Mouse (Mus musculus) retina, postnatal 7 days (tissue): Measurements from ENCODE around the gene Gm10647.
A peak's percentile ranks its signal among the peaks of the same experiment; 100 is the strongest.
"Not testable (repeated sequence)": the region's sequence is repeated elsewhere in the genome, so short reads cannot be mapped to it uniquely, and the experiment has no call there.

ENCODE experiments used
- DNase-seq: peaks from one replicate; pipeline ENCODE4 v3.0.0-alpha.2; 2012; ENCODE audit warnings: low read depth, low spot score

Gene Gm10647

DNA sequence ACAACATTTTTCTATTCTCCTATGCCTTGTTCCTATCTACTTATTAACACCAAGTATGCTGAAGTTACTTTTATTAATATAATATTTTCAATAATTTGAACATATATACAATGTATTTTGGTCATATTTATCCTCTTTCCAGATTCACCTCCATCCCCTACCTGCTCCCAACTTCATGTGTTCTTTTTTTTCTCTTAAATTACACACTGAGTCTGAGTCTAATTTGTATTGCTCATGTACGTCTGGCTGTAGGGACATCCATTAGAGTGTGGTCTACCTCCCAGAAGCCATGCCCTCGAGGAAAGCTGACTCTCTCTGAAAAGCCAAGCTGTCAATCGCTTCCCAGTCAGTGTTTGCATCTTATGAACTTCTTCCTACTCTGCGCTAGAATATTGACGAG, at the start of gene Gm10647:
Gm10647 (plus strand) TSS at position 301 of the 400 bp plus-strand sequence.
- DNase-seq, result no peak

DNA sequence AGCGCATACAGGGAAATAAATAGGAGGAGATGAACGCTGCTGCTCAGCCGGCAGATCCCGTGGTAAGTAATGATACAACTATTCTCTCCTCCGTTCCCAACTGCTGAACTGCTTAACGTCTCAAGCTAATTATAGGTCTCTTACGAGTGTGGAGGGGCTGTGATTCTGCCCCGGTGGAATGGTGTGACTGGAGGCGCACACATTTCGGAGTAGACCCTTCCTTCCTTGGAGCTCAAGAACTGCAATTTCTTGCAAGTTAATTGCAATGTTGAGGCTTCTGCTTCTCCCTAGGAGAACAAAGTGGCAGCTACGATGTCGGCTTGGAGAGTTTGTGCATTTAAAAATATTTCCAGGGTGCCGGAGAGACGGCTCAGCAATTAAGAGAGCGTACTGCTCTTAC, 48.4 kb upstream of the Gm10647 start:
- no peak for DNase-seq

DNA sequence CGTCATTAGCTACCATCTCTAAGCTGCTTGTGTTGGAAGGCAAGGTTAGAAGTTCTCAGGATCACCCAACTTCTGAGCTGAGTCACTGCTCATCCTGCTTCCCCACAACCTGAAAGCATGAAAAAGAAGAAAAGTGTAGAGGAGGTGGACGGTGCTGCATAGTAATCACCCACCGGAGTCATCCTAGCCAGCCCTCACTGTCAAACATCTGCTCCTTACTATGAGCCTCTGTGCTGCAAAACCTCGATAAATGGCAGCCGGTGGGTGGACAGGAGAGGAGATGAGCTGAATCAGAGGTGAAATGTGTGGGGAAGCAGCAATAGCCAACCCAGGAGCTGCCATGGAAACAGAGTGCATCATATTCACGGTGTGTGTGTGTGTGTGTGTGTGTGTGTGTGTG, 44.0 kb upstream of the Gm10647 start:
- no peak for DNase-seq

DNA sequence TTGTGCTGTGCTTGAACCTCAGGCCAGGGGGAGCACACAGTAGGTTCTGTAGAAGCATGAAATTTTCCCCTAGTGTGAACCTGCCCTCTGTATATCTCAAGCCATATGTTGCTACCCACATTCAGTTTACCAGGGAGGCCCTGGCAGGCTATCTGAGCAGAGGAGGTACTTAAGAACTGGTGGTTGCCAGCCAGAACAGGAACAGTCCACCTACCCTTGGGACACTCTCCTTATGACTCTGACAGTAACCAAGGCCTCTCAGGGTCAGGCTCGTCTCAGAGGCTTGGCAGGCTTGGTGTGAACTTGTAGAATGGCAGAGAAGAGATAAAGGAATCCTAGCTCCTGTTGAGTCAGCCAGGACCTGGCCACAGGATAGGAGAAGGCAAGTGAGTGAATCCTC, 35.8 kb upstream of the Gm10647 start:
- no peak for DNase-seq

DNA sequence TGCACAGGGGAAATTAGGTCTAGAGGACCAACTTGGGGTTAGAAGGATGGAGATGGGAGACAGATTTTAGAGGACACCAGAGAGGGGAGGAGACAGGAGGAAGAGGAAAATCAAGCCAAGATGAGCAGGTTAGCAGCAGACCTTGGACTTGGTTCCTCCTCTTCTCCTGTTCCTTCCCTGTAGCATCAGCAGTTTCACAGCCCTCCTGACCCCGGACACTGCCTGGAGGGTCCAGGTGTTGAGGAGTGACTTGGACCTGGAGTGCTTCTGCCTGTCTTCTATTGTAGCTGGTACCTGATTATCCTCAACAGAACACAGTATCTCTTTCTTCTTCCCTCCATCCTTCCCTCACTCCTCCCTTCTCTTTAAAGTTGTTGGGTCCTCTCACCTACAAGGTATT, 28.1 kb upstream of the Gm10647 start:
- DNase-seq, result no peak

DNA sequence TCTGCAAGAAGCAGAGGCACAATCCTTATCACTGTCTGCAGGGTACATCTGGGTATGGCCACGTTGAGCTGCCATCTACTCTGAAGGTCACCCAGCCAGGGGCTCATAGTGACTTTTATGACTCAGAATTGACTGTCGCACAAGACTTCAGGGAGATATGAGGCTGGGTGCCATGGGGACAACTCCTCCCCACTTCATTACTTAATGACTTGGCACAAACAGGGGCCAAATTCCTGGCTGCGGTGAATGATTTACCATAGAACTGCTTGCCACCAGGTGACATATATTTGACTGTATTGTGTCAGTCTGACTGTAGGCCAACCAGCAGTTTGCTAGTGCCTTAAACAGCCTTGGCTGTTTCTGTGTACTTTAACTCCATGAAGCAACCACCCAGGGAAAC, 27.6 kb upstream of the Gm10647 start:
- no peak for DNase-seq

DNA sequence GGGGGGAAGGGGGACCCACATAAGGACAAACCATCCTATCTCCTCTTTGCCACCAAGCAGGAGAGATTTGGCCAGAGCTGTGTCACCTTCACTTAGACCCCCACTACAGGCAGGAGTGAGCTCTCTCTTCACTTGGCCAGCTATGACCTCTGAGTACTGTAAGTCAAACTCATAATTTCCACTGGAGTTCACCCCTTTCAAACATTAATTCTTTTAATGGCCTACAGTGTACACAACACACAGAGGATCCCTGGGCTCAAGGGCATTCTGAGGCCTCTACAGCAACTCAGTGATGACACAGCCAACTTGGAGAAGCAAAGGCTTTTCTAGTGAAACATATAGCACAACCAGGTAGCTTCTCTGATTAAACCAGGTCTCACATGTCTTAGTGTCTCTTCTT, 26.1 kb upstream of the Gm10647 start:
- no peak for DNase-seq

DNA sequence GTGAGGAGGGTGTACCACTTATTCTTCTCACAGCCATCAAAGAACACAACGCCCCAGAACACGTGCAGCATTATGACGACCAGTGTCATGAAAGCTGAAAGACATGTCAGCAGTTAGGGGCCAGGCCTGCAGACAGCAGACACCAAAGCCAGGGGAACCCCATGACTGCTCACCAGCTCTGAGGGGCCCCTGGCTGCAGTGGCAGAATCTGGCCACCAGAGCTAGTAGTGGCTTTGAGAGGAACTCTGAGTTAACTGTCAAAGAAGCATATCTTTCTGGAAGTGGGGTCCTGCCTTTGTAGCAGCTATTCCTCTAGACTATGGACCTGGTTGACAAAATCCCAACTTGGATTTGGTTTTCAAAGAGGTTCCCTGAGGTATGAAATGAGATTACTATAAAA, 12.3 kb upstream of the Gm10647 start:
- DNase-seq, result not testable (repeated sequence)

DNA sequence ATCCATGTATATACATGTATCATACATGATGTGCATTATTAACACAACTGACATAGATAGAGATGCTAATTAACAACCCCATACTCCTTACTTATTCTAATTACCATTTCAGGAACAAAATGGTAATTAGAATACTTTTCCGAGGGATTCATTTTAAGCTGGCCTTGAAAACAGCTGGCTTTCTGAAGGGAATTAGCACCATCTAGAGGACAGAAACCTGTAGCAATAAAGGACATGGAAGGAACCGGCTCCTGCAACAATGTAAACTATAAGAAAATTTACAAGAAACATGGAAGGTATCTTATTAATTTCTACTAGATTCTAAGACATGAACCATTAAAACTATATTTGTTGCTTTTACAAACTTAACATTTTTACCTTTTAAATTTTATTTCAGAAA, 9.0 kb upstream of the Gm10647 start:
- DNase-seq, result peak; percentile 38

DNA sequence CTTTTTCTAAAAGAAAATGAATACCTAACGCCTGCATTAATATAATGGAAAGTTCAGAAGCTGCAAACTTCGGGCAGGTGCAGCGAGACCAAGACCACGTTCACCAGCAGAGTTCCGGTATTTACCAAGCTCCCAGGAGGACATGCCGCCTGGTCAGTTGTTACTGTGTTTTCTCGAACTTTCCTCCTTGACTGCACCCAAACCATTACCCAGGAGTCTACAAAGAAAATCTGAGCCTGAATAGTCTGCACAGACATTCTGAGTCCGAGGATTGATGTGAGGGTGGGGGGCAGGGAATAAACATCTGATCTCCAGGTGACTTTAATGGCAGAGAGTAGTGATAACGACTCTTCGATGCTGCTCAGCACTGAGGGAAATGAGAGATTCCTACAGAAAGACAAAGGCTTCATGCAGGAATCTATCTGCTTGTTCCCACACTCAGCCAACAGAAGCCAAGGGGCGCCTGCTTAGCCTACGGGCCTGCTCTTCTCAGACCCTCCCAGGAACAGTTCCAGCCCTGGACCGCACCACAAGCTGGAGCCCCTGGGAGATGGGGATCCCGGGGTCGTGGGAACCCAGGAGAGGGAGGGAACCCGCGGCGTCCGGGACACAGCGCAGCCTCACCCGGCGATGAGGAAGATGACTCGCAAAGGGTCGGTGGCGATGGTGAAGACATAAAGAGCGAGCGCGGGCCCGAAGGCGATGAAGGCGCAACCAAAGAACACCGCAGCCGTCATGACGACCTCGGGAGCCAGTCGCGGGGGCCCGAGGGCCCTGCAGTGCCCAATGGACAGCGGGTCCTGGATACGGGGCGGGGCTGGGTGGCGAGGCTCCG, 2.0 kb upstream of the Gm10647 start:
- DNase-seq, result no peak

DNA sequence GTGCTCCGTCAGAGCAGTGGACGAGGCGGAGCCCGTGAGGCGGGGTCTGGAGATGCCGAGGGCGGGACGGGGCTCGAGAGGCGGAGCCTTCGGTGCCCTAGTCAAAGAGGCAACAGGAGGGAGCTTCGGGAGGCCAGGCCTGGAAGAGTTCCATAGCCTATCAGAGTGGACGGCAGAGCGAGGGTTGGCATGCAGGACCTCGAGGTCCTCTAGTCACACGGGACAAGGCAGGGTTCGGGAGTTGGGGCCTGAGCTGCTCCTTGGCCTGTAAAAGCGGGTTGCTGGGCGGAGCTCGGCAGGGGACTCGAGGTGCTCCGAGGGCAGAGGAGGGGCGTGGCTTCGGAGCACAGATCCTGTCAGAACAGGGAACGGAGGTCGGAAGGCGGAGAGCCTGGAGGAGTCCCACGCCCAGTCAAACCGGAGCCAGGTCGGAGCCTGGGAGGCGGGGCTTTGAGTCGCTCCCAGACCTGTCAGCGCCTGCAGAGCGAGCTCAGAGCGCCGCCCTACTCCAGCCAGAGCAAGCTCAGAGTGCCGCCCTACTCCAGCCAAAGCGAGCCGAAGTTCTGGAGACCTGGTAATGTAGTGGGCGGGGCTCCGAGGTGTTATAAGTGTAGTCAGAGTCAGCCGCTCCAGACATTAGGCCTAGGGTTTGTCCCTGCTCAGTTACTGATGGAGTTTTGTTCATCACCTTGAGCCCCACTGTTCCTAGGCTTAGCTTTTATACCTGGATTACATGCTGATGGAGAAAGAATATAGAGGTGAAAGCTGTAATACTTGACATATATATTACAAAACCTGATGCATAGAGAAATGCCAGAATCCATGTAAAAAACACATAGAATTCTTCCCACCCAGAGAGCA, 1.1 kb upstream of the Gm10647 start, which contains the start of gene Aph1b:
Aph1b (minus strand) TSS at position 27 of the 861 bp plus-strand sequence.
- peak; percentile 88 for DNase-seq

DNA sequence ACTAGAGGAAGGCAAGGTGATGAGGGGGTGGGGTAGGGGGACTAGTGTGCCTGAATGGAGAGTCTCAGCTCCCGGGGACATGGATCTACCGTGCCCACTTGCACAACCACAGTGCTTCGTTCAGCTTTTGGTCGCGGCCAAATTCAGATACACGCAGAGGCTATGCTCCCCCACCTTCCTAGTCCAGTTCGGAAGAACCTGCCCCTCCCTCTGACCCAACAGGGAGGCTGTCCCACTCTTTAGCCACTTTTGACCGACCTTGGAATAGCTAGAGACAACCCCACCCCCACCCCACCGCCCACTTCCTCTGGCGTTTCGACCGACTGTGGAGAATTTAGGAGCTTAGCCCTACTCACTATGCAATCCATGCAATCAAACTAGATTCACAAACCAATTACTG, 5.1 kb downstream of the Gm10647 start:
- DNase-seq, result no peak

DNA sequence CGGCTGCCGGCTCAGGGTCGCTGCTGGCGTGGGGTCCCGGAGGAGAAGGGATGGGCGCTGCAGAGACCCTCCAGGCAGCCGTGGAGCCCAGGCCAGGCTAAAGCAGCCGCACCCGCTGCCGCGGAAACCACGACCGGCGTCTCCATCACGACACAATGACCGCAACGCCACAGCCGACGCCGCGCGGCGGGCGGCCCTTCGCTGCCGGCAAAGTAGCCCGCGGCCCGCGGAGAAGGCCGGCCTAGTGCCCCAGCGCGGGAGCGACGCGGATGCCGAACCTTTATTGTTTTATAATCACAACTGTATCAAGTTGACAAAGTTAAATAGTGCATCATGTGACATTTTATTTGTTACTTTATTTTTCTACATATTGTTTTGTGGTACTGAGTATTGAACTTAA, 9.1 kb downstream of the Gm10647 start:
- not testable (repeated sequence) for DNase-seq

DNA sequence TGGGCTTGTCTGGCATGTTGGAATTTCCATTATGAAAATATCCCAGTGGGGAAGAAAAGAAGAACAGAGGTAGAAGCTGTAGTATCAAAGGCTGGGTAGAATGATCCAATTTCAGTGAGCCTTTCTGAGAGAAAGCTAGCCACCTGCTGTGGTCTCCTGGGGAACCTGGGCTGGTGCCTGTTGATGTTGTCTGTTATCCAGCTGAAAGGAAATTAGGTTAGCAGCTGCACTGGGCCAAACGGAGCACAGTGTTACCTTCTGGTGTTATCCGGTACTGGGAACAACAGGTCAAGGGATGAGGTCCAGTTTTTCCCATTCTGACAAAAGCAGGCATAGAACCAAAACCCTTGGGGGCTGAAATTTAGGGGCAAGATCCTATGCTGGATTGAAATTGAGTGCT, 16.6 kb downstream of the Gm10647 start:
- no peak for DNase-seq

DNA sequence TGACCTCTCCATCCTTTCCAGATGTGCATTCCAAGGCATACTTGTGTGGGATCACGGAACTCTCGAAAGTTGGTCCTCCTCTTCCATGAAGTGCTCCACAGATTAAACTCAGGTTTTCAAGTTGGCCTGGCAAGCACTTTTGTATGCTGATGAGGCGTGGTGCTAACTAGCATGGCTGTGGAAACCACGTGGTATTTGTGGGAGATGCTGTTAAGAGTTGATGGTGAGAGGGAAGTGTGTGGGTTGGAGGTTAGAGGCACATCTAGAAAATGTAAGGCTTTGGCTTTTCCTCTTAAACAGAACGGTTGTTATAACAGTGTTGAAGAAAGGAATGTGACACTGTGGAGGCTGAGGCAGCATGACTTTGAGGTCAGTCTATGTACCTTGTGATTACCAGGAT, 24.2 kb downstream of the Gm10647 start:
- no peak for DNase-seq

DNA sequence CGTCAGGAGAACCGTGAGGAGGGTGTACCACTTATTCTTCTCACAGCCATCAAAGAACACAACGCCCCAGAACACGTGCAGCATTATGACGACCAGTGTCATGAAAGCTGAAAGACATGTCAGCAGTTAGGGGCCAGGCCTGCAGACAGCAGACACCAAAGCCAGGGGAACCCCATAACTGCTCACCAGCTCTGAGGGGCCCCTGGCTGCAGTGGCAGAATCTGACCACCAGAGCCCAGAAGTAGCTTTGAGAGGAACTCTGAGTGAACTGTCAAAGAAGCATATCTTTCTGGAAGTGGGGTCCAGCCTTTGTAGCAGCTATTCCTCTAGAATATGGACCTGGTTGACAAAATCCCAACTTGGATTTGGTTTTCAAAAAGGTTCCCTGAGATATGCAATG, 25.4 kb downstream of the Gm10647 start:
- DNase-seq, result not testable (repeated sequence)

DNA sequence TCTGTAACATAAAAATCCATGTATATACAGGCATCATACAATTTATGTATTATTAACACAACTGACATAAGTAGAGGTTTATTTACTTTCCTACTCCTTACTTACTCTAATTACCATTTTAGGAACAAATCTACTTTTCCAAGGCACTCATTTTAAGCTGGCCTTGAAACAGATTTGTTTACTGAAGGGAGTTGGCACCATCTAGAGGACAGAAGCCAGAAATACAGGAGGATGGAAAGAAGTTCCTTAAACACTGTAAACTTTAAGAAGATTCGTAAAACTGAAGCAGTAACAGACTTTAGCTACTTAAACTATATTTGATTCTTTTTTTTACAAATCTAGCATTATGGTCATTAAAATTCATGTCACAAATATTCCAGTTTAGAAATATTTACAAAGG, 29.2 kb downstream of the Gm10647 start:
- DNase-seq, result peak; percentile 44

DNA sequence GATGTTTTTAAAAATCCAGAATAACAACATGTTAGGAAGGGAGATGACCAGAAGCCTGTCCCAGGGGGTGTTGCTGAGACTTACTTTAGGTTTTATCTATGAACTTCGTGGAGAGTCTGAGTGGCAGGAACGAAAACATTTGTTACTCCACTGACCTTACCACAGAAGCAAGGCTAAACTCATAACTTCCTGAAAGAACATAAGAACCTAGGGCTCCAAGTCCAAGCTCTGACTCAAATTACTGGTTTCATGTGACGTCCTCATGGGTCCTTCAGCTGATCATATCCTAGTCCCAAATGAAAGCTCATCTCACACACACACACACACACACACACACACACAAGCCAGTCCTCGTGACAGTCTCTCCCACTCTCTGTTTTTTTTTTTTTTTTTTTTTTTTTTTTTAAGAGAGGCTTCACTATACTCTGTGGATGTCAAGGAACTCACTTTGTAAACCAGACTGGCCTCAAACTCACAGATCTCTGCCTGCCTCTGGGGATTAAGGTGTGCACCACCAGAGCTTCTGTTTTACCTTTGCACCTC, 35.6 kb downstream of the Gm10647 start:
- DNase-seq, result no peak

DNA sequence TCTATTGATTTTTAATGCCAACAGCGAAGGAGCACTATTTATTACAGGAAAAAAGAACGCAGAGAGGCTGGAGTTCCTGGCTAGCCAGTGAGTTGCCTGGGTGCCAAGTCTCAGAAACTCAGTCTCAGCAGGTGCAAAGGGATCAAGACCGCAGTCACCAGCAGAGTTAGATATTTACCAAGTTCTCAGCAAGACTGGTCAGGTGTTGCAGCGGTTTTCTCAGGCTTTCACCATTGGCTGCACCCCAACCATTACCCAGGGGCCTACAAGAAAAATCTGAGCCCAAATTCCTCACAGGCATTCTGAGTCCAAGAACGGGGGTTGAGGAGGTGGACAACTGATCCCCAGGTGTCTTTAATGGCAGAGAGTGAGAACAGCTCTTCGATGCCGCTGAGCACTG, 37.0 kb downstream of the Gm10647 start:
- no peak for DNase-seq

DNA sequence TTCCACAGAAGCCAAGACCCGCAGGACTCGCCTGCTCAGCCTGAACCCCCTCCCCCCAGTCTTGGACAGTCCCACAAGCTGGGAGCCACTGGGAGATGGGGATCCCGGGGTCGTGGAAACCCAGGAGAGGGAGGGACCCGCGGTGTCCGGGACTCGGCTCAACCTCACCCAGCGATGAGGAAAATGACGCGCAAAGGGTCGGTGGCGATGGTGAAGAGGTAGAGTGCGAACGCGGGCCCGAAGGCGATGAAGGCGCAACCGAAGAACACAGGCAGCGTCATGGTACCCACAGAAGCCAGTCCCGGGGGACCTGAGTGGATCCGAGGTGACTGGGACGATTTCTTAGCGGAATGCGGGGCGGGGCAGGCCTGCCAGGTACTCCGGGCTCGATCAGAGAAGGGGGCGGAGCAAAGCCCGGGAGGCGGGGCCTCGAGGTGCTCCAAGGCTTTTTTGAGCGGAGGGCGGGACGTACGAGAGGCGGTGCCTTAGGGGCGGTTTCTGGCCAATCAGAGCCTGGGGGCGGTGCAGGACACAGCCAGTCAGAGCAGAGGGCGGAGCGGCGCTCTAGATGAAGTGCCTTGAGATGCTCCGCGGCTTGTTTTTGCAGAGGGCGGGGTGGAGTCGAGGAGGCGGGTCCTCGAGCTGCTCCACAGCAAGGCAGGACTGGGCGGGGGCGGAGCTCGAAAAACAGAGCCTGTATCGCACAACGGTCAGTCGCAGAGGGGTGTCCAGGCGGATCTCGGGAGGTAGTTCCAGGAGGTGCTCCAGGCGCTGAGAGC, 37.7 kb downstream of the Gm10647 start, which contains the start of gene Aph1c:
Aph1c (minus strand) TSS at position 409 of the 779 bp plus-strand sequence.
- peak; percentile 97 for DNase-seq

DNA sequence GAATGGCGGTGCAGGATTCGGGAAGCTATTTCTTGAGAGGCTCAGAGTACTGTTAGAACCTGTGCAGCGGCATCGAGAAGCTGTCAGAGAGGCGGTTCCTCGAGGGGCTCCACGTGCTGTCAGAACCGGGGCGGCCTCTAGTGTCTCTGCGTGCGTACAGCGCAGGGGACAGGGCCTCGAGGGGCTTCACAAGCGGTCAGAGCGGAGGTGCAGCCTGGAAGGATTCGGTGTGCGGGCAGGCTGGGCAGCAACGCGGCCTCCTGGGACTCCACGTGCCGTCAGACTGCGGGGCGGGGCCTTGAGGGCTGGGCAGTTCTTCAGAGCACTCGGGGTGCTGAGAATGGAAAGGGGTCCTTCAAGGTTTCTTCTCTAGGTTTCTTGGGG, 38.2 kb downstream of the Gm10647 start:
- no peak for DNase-seq

DNA sequence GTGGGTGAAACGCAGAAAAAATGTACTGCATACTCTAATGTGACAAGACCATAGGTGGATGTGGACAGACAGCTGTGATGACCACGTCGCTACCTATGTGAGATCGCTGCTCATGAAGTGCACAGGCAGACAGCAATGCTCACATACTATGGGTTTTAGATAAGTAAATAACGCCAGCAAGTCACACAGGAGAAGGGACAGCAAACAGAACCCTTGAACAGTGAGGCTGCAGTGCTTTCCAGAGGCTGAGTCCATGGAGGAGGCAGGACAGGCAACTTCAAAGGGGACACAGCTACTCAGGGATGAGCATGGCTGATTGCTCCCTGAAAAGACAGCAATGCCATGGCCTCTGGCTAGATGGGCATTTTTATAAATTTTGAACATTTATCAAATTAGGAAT, 50.0 kb downstream of the Gm10647 start:
- no peak for DNase-seq
